Comparison of ENCODE assay signal across 21 mouse cellular contexts in the genomic region with DNA sequence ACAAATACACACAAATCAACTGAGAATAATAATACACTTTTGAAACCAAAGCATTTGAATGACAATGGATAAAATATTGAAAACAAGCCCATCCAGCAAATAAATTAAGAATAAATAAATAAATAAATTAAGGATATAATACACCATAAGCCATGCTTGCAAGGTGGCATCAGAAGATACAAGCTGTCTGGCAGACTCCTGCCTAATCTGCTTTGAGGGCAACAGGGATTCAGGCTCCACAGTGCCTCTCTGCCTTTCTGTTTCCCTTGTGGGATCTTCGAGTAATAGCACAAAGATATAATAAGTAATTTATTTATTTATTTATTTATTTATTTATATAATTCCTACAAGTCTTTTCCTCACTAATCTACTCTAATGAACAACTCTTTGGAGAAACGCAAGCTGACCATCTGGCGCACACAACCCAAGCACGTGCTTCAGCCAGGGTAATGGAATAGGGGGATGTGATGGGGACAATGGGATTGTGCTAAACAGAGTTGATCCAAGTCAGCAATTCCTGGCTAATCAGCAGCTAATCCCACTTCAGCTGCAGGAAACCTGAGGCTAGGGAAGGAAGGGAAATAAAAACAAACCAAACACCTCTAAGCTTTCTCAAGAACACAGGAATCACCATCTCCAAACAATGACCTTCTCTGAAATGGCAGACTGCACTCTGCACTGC.
DNase-seq lines count a peak whose midpoint lies in the region; ATAC-seq and TF ChIP-seq lines count a peak whose summit lies in the region.
"Had no signal": no experiment of that assay in that cellular context is flagged by ENCODE, and none has a peak within 500 bp of the region (broad histone marks: within the 10 kb centered on the region; RNA-seq: fewer than 3 reads in every experiment).

No protein-coding gene starts in this region.

- no peak overlapping the region for H3K4me3 ChIP-seq in forebrain, embryonic 13.5 days
- H3K4me3 ChIP-seq in forebrain, embryonic 15.5 days, result no peak overlapping the region
- no peak overlapping the region for H3K4me3 ChIP-seq in limb, embryonic 11.5 days (ENCODE audit: low read depth, low read length)
- H3K4me3 ChIP-seq in limb, embryonic 10.5 days, result no peak overlapping the region
- no peak overlapping the region for H3K4me3 ChIP-seq in embryonic facial prominence, embryonic 11.5 days (ENCODE audit: low read depth, low read length)
- no peak overlapping the region for H3K4me3 ChIP-seq in gastrocnemius, adult 2 months
- H3K4me3 ChIP-seq: embryonic facial prominence, embryonic 13.5 days; heart, embryonic 15.5 days; liver, embryonic 12.5 days; myocyte; neural tube, embryonic 15.5 days; stomach, embryonic 15.5 days had no signal

- no peaks in the 10 kb centered on the region for H3K9me3 ChIP-seq in forebrain, embryonic 13.5 days (replicated peaks)
- no peaks in the 10 kb centered on the region for H3K9me3 ChIP-seq in forebrain, embryonic 15.5 days
- no peaks in the 10 kb centered on the region for H3K9me3 ChIP-seq in limb, embryonic 11.5 days (ENCODE audit: control insufficient read depth, low read length)
- H3K9me3 ChIP-seq in limb, embryonic 10.5 days (replicated peaks), result no peaks in the 10 kb centered on the region
- no peaks in the 10 kb centered on the region for H3K9me3 ChIP-seq in embryonic facial prominence, embryonic 11.5 days (replicated peaks; ENCODE audit: control insufficient read depth, low read length)
- H3K9me3 ChIP-seq: embryonic facial prominence, embryonic 13.5 days; heart, embryonic 15.5 days; liver, embryonic 12.5 days; neural tube, embryonic 15.5 days; stomach, embryonic 15.5 days had no signal

- intact Hi-C loops in gastrocnemius, adult 2 months (cut with DNase I), result no loop called here

- H3K36me3 ChIP-seq in forebrain, embryonic 13.5 days (ENCODE audit: poor library complexity, severe bottlenecking), result no peaks in the 10 kb centered on the region
- no peaks in the 10 kb centered on the region for H3K36me3 ChIP-seq in forebrain, embryonic 15.5 days
- H3K36me3 ChIP-seq in limb, embryonic 11.5 days (ENCODE audit: control insufficient read depth, insufficient read depth, low read length), result no peaks in the 10 kb centered on the region
- no peaks in the 10 kb centered on the region for H3K36me3 ChIP-seq in limb, embryonic 10.5 days
- H3K36me3 ChIP-seq in embryonic facial prominence, embryonic 11.5 days (replicated peaks; ENCODE audit: control insufficient read depth, insufficient read depth, low read depth, low read length), result no peaks in the 10 kb centered on the region
- H3K36me3 ChIP-seq: embryonic facial prominence, embryonic 13.5 days; heart, embryonic 15.5 days; liver, embryonic 12.5 days; neural tube, embryonic 15.5 days; stomach, embryonic 15.5 days had no signal

- H3K27ac ChIP-seq in forebrain, embryonic 13.5 days, result no peak overlapping the region
- H3K27ac ChIP-seq in forebrain, embryonic 15.5 days (replicated peaks), result no peak overlapping the region
- no peak overlapping the region for H3K27ac ChIP-seq in limb, embryonic 11.5 days (replicated peaks; ENCODE audit: low read depth, low read length)
- no peak overlapping the region for H3K27ac ChIP-seq in limb, embryonic 10.5 days
- H3K27ac ChIP-seq in embryonic facial prominence, embryonic 11.5 days (replicated peaks; ENCODE audit: low read depth, low read length), result no peak overlapping the region
- H3K27ac ChIP-seq in gastrocnemius, adult 2 months, result no peak overlapping the region
- H3K27ac ChIP-seq: embryonic facial prominence, embryonic 13.5 days; heart, embryonic 15.5 days; liver, embryonic 12.5 days; neural tube, embryonic 15.5 days; stomach, embryonic 15.5 days had no signal

- no peaks in the 10 kb centered on the region for H3K4me1 ChIP-seq in forebrain, embryonic 13.5 days
- H3K4me1 ChIP-seq in forebrain, embryonic 15.5 days, result no peaks in the 10 kb centered on the region
- H3K4me1 ChIP-seq in limb, embryonic 11.5 days (ENCODE audit: control insufficient read depth, insufficient read depth, low read length), result no peaks in the 10 kb centered on the region
- H3K4me1 ChIP-seq in limb, embryonic 10.5 days, result 0 out of 2 replicates have a peak, but pooled peaks cover 4% of the 10 kb centered on the region
- no peaks in the 10 kb centered on the region for H3K4me1 ChIP-seq in embryonic facial prominence, embryonic 11.5 days (ENCODE audit: control insufficient read depth, insufficient read depth, low read length)
- H3K4me1 ChIP-seq: heart, embryonic 15.5 days; liver, embryonic 12.5 days; stomach, embryonic 15.5 days had no signal

- peak; percentile 37 for DNase-seq in limb, embryonic 11.5 days (ENCODE audit: low spot score)
- no peak for DNase-seq in limb, embryonic 10.5 days (ENCODE audit: low spot score)
- peak; percentile 44 for DNase-seq in embryonic facial prominence, embryonic 11.5 days (ENCODE audit: low spot score)
- DNase-seq in retina, embryonic 14.5 days (ENCODE audit: low spot score), result peak; percentile 39
- no peak for DNase-seq in gastrocnemius, adult 2 months
- no peak for DNase-seq in cerebellum, adult 9-11 months
- DNase-seq: adrenal gland, adult 2 months; cerebellum, postnatal 14 days; kidney, postnatal 25 days; left cerebral cortex, postnatal 4 days; lung, postnatal 10 days; spleen, adult 18-20 months had no signal

- H3K27me3 ChIP-seq in forebrain, embryonic 13.5 days, result no peaks in the 10 kb centered on the region
- H3K27me3 ChIP-seq in forebrain, embryonic 15.5 days, result no peaks in the 10 kb centered on the region
- H3K27me3 ChIP-seq in limb, embryonic 11.5 days (ENCODE audit: control insufficient read depth, insufficient read depth, low read length), result no peaks in the 10 kb centered on the region
- H3K27me3 ChIP-seq in limb, embryonic 10.5 days (ENCODE audit: low read depth, poor library complexity, severe bottlenecking), result no peaks in the 10 kb centered on the region
- H3K27me3 ChIP-seq in embryonic facial prominence, embryonic 11.5 days (ENCODE audit: control insufficient read depth, insufficient read depth, low read length), result no peaks in the 10 kb centered on the region
- H3K27me3 ChIP-seq: CH12.LX; embryonic facial prominence, embryonic 13.5 days; heart, embryonic 15.5 days; liver, embryonic 12.5 days; neural tube, embryonic 15.5 days; stomach, embryonic 15.5 days had no signal

- ATAC-seq in forebrain, embryonic 13.5 days, result 0 out of 2 replicates have a peak, but pooled peaks have one; percentile 48
- no peak for ATAC-seq in forebrain, embryonic 15.5 days (replicated peaks)
- ATAC-seq in limb, embryonic 11.5 days (ENCODE audit: insufficient number of reproducible peaks, low FRiP score, low TSS enrichment, low read depth), result no peak
- ATAC-seq in embryonic facial prominence, embryonic 11.5 days (replicated peaks; ENCODE audit: insufficient number of reproducible peaks, low FRiP score, low TSS enrichment, low read depth), result no peak
- ATAC-seq: liver, embryonic 12.5 days had no signal

- WGBS in forebrain, embryonic 13.5 days, result 48% methylated on average over 4 of the region's 4 CpGs
- 44% methylated on average over 4 of the region's 4 CpGs for WGBS in forebrain, embryonic 15.5 days
- 56% methylated on average over 4 of the region's 4 CpGs for WGBS in limb, embryonic 11.5 days
- WGBS in limb, embryonic 10.5 days, result 70% methylated on average over 4 of the region's 4 CpGs
- WGBS in embryonic facial prominence, embryonic 11.5 days, result 43% methylated on average over 4 of the region's 4 CpGs

- no peak overlapping the region for H3K9ac ChIP-seq in forebrain, embryonic 13.5 days
- no peak overlapping the region for H3K9ac ChIP-seq in forebrain, embryonic 15.5 days (replicated peaks)
- H3K9ac ChIP-seq in limb, embryonic 11.5 days (ENCODE audit: low read length), result no peak overlapping the region
- H3K9ac ChIP-seq in embryonic facial prominence, embryonic 11.5 days (replicated peaks; ENCODE audit: low read length), result no peak overlapping the region
- H3K9ac ChIP-seq: embryonic facial prominence, embryonic 13.5 days; heart, embryonic 15.5 days; liver, embryonic 12.5 days; neural tube, embryonic 15.5 days; stomach, embryonic 15.5 days had no signal

- no peak for TF ChIP-seq CTCF in gastrocnemius, adult 2 months (IDR thresholded peaks at IDR 0.05)

- no peak overlapping the region for H3K4me2 ChIP-seq in forebrain, embryonic 13.5 days
- H3K4me2 ChIP-seq in forebrain, embryonic 15.5 days (replicated peaks), result no peak overlapping the region
- no peak overlapping the region for H3K4me2 ChIP-seq in limb, embryonic 11.5 days (ENCODE audit: low read depth, severe bottlenecking)
- H3K4me2 ChIP-seq in embryonic facial prominence, embryonic 11.5 days (ENCODE audit: low read depth, low read length), result no peak overlapping the region
- H3K4me2 ChIP-seq: embryonic facial prominence, embryonic 13.5 days; heart, embryonic 15.5 days; liver, embryonic 12.5 days; neural tube, embryonic 15.5 days; stomach, embryonic 15.5 days had no signal

Comparison
In these comparisons a context has a peak if more than half of its experiments do, and no peak if none do; other contexts are left out.
1. DNase-seq: peak in limb, embryonic 11.5 days (single experiment), embryonic facial prominence, embryonic 11.5 days (single experiment) and retina, embryonic 14.5 days (single experiment); none in limb, embryonic 10.5 days (single experiment), gastrocnemius, adult 2 months (single experiment) and cerebellum, adult 9-11 months (single experiment).